Mouse (Mus musculus): Measurements from ENCODE around the gene Mkln1. TPM values are rescaled to one million over a fixed set of nuclear protein-coding genes. Genes with fewer than 3 reads are reported as not detected.
A peak's percentile ranks its signal among the peaks of the same experiment; 100 is the strongest.

The Mkln1 gene
- total RNA-seq (2015; ENCODE audit: low replicate concordance) (91.3 and 91.8 TPM in 2 replicates), total RNA-seq (2017; ENCODE audit: low replicate concordance) (126 and 137 TPM in 2 replicates)

DNA sequence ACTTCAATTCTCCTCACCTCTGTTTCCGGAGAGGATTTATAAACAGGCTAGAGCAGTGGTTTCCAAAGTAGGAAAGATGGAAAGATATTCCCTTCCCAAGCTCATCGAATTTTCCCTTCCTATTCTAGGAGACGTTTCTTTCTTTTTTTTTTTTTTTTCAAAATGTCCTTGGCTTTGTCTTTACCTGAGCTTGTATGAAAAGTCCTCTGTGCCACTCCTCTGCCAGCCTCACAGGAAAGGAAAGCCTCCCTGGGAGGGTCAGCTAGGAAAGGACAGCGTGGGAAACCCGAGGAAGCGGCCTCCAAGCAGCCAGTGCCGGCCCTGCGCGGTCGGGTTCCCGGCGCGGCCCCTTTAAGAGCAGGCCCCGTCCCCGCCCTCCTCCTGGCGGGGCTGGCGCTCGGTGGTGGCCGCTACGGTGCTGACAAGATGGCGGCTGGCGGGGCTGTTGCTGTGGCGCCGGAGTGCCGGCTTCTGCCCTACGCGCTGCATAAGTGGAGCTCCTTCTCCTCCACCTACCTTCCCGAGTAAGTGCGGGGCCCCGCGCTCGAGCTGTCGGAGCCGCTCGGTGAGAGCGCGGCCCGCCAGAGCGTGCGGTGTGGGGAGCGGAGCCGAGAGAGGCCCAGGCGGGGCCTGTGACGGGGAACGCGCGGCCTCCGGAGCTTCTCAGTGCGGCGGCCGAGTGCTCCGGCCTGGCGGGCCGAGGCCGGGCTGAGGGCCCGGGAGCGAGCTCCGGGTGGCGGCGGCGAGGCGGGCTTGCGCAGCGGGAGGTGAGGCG lies at the start of gene Mkln1:
TSS of gene Mkln1 (plus strand) at position 305 of the 775 bp plus-strand sequence.
- ATAC-seq (replicated peaks; ENCODE audit: low FRiP score, poor library complexity, severe bottlenecking), result peak; percentile 91

DNA sequence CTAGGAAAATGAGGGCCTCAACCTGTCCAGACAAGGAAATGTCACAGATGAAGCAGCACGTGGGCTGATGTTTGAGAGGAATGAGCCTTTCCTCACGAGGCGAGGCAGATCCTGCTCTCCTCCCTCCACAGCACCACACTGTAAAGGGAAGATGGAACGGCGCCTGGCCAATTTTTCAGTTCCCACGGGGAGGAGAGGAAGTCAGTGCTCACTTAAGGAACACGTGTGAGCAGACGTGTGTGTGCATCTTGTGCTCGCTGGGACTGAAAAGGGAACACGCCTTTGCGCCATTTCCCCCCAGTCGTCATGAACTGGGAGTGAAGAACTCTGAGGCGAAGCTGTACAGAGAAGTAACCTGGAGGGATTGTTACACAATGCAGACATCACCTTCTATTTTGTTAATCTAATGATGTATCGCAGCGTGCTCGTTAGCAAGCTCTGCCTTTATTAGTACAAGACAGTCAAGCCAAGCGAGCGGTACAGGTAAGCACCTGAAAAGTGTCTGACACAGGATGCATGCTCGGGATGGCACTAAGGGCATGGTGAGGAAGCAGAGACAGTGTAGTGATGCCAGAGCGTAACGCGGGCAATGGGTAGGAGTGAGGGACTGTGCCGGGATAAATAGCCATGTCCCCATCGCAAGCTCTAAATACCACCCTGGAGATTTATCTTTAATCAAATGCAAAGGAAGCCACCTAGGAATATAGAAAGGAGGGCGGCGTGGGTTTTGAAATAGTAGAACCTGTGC lies 41.9 kb upstream of the Mkln1 start:
- no peak for ATAC-seq (replicated peaks; ENCODE audit: low FRiP score, poor library complexity, severe bottlenecking)

DNA sequence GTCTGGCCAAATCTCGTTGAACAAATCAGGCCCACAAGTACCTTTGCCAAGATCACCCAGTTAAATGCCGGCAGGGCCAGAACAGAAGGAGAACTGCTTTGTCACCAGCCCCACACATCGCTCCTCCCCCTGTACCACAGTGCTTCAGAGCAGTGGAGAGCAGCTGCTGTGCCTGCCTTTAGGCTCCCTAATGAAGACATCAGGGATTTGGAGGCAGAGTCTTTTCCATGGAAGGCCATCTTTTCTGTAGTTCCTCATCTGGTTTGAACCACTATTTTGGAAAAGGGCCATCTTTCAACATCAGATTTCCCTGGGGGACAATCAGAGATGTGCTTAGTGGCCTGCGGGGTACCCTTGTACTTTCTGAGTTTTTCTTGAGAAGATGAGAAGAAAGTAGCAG lies 41.2 kb upstream of the Mkln1 start:
- ATAC-seq (replicated peaks; ENCODE audit: low FRiP score, poor library complexity, severe bottlenecking), result no peak

GRCm38 (mm10) chr6:31362617-31363016 lies 35.9 kb upstream of the Mkln1 start:
- no peak for ATAC-seq (replicated peaks; ENCODE audit: low FRiP score, poor library complexity, severe bottlenecking)

DNA sequence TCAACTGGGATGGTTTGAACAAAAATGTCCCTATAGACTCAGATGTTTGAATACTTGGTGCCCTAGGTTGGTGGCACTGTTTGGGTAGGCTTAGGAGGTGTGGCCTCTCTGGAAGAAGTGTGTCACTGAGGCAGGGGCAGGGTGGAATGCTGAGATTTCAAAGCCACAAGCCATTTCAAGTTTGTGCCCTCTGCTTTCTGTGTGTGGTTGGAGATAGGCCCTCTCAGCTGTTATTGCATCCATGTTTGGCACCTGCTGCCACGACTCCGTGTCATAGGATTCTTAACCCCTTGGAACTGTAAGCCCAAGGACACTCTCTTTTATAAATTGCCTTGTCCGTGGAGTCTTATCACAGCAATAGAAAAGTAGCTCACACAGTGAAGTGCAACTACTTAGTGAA lies 34.1 kb upstream of the Mkln1 start:
- ATAC-seq (replicated peaks; ENCODE audit: low FRiP score, poor library complexity, severe bottlenecking), result no peak

- ATAC-seq (replicated peaks; ENCODE audit: low FRiP score, poor library complexity, severe bottlenecking), result no peak
Observed at GRCm38 (mm10) chr6:31367947-31368346, 30.6 kb upstream of the Mkln1 start.

DNA sequence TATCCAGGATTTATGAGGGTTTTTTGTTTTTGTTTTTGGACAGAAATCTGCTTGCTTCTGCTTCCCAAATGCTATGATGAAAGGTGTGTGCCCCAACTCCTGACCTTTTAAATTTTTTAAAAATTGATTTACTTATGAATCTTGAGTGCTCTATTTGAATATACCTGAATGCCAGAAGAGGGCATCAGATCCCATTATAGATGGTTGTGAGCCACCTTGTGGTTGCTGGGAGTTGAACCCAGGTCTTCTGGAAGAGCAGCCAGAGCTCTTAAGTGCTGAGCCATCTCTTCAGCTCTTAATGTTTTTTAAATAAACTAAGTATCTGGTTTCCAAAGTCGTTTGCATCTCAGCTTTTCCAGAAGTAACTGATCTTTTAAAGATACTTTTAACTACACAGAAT lies 30.0 kb upstream of the Mkln1 start:
- ATAC-seq (replicated peaks; ENCODE audit: low FRiP score, poor library complexity, severe bottlenecking), result no peak

DNA sequence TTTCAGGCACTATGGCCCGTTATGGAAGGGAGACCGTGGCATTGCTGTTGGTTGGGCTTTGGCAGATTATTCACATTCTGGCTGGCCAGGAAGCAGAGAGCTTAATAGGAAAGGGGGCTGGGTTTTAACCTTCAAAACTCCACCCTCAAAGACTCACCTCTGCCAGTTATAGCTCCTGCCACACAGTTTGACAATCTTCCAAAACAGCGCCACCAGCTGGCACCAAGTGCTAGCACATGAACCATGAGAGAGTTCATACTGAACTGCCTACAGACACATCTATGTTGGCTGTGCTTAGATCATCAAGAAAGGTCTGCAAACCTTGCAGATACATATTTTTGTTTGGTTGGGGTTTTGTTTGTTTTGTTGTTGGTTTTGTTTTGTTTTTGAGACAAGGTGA lies 28.7 kb upstream of the Mkln1 start:
- 0 out of 2 replicates have a peak, but pooled peaks have one; percentile 52 for ATAC-seq (replicated peaks; ENCODE audit: low FRiP score, poor library complexity, severe bottlenecking)

DNA sequence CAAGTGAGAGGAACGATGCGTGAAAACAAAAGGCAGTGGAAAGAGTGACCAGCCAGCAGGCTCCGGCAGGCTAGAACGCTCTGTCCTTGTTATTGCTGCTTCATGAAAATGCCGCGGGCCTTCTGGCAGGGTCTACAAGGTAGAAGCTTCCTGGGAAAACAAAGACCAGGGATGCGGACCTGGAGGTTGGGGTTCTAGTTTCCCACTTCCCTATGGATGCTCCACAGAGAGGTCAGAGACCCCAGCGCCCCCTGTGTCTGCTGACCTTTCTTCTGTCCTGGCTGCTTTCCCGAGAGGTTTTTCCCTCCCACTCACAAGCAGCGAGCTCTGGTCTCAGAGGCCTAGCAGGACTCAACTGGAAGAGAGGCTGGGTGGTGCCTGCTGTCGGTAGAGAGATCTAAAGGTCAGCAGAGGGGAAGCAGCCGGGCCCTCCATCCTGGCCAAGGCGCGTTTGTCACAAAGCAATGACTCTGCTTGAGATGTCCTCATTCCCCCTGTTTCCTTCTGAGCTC lies 27.9 kb upstream of the Mkln1 start:
- no peak for ATAC-seq (replicated peaks; ENCODE audit: low FRiP score, poor library complexity, severe bottlenecking)

DNA sequence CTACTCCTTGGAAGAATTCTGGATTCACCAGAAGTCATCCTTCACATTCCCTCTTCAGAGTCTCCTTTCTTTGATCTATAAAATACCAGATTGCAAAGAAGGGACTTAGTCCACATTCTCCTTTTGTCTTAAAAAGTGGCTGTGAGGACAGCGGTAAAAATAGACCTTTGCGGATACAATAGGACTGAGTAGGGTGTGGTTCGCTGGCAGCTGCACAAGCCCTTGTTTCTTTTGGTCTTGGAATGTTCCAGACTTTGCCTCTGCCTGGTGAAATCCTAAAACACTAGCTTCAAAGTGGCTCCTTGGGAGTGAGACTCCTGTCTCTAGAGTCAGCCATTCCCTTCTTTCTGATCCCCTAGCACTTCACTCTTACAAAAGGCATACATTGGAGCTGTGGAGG lies 27.4 kb upstream of the Mkln1 start:
- no peak for ATAC-seq (replicated peaks; ENCODE audit: low FRiP score, poor library complexity, severe bottlenecking)

DNA sequence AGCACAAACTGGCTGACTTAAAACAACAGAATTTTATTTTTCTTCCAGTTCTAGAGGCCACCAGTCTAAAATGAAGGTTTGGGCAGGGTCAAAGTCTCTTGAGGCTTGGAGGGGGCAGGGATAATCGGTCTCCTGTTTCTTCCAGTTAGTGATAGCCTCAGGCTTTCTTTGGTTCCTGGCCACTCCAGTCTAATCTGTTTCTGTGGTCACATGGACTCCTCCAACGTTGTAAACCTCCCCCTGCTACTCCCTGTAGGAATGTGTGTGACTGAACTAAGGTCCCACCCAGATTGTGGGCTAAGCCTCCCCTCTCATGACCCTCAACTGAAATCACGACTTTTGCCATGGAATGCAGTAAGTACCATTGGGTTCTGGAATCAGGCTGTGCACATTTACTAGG lies 25.9 kb upstream of the Mkln1 start:
- no peak for ATAC-seq (replicated peaks; ENCODE audit: low FRiP score, poor library complexity, severe bottlenecking)

DNA sequence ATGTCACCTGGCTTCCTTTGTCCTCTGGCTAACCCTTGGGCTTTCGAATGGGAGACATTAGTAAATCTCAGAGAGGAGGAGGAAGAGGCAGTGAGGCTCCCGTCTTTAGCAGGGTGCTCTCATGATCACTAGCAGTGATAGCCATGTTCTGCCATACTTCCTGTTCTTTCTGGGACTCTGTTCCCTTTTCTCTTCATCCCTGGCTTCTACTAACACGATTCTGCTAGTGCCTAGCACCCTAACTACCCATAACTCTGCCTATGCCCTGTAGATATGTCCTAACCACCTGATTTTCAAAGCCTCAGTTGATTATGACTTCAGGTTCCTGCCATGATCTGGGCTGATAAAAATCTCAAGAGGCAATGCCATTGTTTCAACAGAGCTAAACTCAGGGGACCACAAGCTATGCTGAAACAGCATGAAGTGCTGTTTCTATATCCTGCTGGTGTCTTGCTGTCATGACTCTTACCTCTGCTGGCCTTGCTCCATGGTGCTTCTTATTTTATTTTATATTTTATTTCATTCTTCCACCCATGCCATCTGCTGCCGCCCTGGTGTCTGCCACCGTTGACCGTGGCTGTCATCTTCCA lies 25.4 kb upstream of the Mkln1 start:
- ATAC-seq (replicated peaks; ENCODE audit: low FRiP score, poor library complexity, severe bottlenecking), result no peak

- no peak for ATAC-seq (replicated peaks; ENCODE audit: low FRiP score, poor library complexity, severe bottlenecking)
Observed at GRCm38 (mm10) chr6:31382989-31383388, 15.5 kb upstream of the Mkln1 start.

- ATAC-seq (replicated peaks; ENCODE audit: low FRiP score, poor library complexity, severe bottlenecking), result no peak
Observed at GRCm38 (mm10) chr6:31384794-31385193, 13.7 kb upstream of the Mkln1 start.

DNA sequence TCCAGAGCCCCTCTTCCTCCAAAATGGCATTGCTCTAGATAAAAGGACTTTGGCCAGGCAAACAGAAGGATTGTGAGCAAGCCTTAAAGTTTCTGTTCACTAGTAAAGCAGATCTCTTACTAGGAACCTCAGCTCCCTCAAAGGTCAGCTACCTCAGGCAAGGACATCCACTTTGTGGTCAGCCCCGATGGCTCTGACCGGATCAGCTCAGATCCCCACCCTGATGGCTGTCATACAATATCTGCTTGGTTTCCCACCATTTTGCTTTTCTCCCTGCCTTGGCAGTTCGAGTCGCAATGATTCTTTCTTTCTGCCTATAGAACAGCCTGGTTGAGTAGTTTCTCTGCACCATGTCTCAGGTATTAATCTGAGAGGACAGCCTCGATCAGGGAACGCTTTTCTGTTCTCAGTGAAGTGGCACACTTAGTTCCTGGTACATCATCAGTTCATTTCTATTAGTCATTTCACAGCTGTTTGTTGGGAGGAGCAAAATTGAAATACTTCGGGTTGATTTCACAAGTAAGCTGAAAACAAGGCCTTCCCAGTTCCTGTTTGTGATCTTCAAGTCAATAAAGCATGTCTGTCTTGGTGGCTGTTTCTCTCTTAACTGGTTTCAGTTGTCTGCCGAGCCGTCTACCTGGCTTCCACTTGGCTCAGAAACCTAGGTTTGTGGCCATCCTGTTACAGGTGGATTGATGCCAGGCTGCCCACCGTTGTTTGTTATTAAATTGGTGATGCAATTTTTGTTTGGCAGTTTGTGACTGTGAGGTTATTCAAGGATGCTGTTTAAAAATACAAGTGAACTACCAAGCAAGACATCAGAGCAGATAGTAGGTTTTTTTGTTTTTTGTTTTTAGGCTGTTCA lies 13.0 kb upstream of the Mkln1 start:
- ATAC-seq (replicated peaks; ENCODE audit: low FRiP score, poor library complexity, severe bottlenecking), result no peak

DNA sequence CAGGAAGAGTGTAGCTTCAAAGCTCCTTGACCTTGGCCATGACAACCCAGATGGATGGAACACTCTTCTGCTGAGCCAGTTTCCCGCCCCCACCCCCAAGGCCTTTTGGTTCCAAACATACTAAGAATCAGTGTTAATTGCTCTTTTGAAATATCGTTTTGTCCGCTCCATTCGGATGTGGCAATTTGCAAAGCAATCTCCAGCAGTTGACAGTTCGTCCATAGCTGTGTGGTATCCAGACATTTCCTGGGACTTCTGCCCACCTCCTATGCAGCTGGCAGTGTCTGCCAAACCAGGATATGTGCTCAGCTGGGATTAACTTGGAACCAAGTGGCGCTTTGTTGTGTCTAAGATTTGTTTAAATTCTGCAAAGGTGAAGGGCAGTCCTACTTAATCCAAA lies 8.8 kb upstream of the Mkln1 start:
- no peak for ATAC-seq (replicated peaks; ENCODE audit: low FRiP score, poor library complexity, severe bottlenecking)

DNA sequence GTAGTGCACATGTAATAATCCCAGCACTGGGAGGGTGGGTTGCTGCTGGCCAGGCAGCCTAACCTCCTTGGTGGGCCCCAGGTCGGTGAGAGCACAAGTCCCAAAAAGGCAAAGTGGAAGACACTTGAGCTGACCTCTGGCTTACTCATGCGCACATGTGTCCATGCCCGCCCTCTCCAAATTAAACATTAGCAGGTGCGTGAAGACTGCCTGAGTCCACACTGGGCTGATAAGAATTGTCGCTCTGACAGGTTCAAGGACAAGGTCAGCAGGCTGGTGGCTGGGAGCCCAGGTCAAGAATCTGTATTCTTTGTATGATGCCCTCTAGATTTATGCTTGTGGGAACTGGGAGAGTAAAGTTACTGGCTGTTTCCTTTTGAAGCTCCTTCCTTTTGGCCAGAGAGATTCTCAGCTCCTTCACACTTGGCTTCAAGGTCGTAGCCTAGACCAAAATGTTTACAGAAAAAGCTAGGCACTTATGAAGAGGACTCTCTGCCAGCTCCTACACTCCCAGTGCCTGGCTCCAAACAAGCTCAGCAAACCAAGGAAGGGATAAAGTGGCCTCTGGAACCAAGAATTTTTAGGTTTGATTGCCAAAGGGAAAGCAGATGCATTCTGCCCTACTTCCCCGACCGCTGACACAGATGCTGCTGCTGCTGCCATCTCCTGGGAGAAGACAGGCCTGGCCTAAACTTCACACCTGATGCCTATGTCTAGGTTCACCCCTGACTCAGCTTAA lies 8.1 kb upstream of the Mkln1 start:
- ATAC-seq (replicated peaks; ENCODE audit: low FRiP score, poor library complexity, severe bottlenecking), result no peak

GRCm38 (mm10) chr6:31392871-31393270 lies 5.7 kb upstream of the Mkln1 start:
- no peak for ATAC-seq (replicated peaks; ENCODE audit: low FRiP score, poor library complexity, severe bottlenecking)

DNA sequence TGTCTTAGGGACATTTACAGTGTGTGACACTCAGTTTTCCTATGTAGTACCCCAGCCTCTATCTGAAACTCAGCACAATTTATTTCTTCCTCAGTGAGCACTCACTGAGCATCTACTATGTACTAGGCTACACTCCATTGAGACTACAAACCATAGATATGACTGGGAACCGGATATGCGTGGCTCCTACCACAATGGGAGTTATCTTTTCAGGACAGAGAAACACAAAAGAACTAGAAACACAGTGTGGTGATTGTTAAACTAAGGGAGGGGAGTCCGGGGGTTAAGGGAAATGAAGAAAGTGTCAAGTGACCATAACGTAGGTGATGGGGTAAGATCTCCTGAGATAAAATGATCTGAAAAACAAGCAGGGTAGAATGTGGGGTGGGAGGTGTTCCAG lies 2.4 kb upstream of the Mkln1 start:
- ATAC-seq (replicated peaks; ENCODE audit: low FRiP score, poor library complexity, severe bottlenecking), result no peak
